Mouse (Mus musculus): ENCODE measurements around the gene Cnnm2.

Cnnm2 gene

DNA sequence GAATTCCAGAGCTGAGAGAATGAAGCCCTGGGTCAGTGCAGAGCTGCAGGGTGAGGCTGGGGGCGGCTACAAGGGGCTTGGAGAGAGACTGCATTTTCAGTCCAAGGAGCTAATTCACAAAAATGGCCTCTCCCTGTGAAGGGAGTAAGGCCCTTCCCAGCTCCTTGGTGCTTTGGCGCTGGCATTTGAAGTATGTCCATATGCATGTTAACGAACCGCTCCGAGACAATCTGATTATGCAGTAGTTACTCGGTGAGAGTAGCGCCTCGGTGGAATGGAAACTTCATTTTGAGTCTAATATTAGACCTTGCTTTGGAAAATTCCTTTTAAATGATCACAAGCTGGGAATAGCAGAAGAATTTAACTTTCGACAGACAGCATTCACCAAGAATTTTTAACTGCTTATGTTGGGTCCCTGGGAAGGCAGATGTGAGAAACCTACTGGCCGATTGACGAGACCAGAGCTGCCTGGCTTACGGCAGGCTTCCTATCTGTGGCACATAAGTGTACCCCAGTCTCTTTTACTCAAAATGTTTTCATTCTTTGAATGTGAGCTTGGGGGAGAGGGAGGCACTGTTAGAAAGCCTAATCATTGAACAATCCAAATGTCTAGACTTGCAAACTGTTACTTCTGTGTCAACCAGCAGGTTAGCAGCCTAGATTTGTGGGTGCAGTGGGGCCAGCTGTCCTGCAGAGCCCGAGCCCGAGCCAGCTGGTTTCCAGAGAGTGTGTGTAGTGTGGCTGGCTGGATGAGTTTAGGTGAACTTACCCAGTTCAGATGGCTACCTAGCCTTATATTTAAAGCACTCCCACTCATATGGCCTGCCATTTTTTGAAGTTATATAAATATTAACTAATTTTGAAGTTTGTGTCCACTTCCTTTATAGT is 87.2 kb downstream of the Cnnm2 start:
- no peak for DNase-seq

GRCm38 (mm10) chr19:46849443-46849997 is 88.1 kb downstream of the Cnnm2 start:
- no peak for DNase-seq

DNA sequence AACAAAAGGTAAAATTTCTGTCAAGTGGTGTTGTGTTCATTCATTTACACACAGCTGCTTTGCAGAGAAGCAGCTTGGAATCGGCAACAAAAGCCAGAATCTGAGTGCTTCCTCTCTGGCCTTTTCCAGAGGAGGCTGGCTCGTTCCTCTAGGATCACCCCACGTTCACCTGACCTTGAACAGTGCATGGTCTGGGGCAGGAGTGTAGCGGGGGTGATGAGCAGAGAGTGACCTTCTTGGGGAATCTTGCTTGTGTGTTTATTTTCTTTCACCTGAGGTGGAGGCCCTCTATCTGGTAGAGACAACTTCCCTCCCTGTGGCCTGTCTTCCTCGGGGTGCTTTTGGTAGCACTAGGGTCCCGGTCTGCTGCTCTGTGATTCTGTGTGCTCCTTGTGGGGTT is 94.8 kb downstream of the Cnnm2 start:
- DNase-seq, result no peak

- no peak for DNase-seq
Observed at GRCm38 (mm10) chr19:46856780-46857179, 95.4 kb downstream of the Cnnm2 start.

DNA sequence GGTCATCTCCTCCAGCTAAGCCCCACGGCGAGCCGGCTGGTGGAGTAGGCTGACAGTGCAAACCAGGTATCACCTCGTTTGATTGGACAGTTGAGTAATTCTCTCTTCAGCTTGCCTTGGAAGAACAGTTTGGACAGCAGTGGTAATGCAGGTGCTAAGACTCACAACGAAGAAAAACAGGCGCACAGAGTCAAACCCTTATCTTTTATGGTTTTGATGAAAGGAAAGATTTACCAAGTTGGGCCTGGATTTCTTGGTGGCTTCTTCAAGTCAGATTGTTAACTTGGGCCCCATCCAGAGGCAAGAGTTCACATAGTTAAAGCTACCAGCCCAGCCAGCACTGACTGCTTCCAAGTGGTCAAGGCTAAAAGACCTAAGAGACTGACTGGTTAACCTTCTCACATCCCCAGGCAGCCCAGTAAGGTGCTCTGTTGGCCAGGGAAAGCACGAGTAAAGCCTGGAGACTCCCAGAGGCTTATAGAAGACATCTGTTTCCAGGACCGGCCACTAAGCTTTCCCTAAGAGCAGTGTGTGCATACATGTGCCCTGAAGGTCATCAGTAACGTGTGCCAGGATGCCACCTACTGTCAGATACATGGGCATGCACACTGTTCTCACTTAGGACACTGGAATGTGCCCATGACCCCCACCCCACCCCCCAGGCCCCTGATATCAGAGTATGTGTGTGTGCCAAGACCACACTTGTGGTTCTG is 96.0 kb downstream of the Cnnm2 start:
- DNase-seq, result no peak

GRCm38 (mm10) chr19:46858200-46858599 is 96.8 kb downstream of the Cnnm2 start:
- no peak for DNase-seq

DNA sequence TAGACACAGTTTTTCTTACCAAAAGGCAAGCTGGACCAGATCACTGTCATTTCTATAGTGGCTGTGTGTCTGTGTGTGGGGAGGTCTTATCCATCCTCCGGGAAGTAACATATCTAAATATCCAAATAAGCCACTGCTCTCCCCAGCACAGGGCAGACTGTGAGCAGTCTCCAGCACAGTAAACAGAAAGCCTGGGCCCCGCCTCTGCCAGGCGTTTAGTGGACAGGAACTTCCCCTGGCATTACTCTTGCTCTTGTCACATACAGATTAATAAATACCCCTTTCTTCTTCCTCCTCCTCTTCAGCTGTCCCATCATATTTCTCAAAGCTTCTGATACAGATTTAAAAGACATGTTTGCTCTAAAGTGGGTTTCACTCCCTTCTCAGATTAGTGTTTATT is 101.2 kb downstream of the Cnnm2 start:
- DNase-seq, result no peak

- peak; percentile 52 for DNase-seq
Observed at GRCm38 (mm10) chr19:46863236-46863927, 102.0 kb downstream of the Cnnm2 start.

DNA sequence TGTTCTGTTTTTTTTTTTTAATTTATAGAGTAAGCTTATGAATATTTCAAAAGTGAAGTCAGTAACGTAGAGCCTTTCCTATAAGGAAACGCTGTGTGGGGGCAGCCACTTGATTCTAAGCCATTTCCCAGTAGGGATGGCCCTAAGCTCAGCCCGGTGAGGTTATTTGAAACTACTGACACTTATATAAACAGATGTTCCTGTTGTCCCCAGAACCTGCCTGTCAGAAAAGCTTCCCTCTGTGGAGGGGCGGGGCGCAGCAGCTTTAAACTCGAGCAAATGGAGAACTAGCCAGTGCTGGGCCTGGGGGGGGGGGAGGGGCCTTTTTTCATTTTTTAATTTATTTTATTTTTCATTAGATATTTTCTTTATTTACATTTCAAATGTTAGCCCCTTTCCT is 102.7 kb downstream of the Cnnm2 start:
- no peak for DNase-seq

DNA sequence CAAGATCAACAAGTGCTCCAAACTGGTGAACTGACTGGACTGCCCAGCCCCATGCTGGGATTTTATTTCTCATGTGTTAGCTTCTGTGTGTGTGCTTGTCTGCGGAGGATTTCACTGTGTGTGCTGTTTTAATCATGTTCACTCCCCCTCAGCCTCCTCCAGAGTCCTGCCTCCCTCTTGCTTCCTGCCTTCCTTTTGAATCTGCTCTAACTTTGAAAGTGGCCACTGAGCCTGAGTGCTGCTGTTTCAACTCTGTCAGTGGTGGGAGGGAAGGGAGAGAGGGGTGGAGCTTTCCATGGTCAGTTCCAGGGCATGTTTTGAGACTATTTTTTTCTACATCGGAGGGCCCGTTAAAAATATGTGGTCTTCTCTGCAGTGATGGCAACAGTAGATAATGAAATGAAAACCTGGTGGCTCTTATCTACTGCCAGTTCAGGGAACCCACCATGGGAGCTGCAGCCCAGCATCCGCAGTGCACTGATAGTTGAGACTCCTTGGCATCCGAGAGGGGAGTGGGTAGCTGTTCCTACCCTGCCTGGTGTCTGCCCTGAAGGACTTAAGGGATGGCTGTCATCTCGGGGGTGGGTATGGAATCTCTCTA is 103.4 kb downstream of the Cnnm2 start:
- DNase-seq, result no peak

DNA sequence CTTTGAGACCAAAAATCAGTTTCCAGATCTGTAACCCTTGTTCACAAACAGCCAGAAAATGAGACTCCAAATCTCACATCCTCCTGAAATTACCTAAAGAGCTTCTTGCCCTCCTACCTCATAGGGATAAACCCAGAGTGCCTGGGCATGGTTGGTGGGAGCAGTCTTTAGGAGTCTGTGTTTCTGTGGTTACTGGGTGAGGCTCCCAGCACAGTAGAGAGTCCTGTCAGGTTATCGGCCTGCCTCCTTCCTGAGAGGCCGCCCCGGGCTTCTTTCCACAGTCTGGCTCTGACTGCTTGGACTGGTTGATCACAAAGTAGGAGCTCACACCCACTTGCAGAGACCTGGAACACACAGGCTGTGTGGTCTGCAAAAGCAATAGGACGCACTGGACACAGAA is 104.0 kb downstream of the Cnnm2 start:
- DNase-seq, result no peak

DNA sequence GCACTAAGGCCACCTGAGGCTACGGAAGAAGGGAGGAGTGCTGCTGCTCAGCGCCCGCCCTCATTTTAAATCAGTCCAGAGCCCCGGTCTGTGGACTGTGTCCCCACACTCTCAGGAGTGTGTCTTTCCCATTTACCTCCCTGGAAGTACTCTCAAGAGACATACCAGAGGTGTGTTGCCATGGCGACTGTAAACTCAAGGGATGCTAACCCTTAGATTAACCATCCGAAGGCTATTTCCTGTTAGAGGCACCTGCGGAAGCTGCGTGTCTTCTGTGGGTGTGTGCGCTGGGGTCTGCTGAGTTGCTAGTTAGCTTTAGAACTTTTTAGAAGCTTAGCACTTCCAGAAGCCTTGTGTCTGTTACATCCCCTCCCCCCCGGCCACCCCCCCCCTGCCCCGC is 107.7 kb downstream of the Cnnm2 start:
- DNase-seq, result no peak

- DNase-seq, result peak; percentile 86
Observed at GRCm38 (mm10) chr19:46869526-46869925, 108.1 kb downstream of the Cnnm2 start.

DNA sequence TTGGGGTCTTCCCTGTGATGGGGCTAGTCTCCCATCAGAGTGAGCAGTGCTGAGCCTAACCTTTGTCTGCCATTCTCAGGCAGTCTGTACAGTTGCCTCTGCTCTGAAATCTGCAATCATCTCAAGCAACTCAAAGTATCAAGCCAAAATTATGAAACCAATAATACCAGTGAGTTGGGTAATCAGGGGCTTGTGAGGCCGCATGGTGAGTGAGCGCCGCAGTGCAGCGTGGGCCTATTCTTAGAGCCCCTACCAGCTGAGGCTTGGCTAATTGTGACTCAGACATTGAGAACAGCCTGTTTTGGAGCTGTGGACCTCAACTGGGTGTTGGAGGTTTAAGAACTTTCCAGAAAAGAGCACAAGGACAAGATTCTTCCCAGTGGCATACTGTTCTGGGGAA is 109.7 kb downstream of the Cnnm2 start:
- DNase-seq, result no peak

GRCm38 (mm10) chr19:46871651-46872050 is 110.3 kb downstream of the Cnnm2 start:
- no peak for DNase-seq

DNA sequence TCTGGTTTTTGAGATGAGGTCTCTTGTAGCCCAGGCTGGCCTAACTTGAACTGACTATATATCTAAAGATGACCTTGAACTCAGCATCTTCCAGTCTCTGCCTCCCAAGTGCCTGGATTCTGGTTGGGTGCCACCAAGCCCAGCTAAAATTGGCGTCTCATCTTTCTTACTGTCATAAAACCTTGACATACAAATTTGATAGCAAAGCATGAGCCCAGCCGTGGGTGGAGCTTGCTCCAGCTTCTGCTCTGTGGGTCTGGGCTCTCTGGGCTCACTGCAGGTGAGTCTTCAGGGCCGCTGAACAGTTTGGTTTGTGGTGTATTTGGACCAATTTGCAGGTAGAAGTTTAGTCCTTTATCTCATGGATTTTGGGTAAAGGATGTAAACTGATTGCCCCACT is 112.5 kb downstream of the Cnnm2 start:
- DNase-seq, result no peak

DNA sequence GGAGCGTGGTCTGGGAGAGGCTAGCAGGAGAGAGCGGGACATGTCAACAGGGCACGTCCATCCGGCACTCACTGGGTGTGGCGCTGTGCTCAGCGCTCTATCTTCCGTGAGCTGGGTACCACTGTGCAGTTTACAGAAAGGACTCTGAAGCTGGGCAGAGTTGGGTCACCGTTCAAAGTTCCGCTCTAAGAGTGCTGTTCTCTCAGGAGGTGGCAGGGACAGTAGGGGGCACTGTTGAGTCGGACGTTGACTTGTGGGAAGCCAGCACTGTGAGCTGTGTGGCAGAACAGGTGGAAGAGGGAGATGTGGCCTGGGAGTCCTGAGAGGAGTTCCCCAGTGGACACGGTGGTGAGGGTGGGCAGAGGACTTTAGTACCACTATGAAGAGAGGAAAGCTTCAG is 114.4 kb downstream of the Cnnm2 start:
- peak; percentile 85 for DNase-seq

DNA sequence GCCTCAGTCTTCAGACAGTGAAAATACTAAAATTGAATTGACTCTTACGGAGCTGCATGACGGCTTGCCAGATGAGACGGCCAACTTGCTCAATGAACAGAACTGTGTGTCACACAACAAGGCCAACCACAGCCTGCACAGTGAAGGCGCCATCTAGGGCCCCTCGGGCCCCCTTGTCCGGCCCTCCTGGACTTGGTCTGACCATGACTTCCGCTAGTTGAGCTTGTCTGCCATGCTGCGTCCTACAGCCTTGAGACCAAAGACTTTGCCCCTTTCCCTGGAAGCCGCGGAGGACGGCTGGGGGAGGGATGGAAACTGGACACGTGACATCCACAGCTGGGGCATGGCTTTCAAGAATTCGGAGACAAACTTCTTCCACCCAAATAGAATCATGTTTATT is 116.5 kb downstream of the Cnnm2 start:
- no peak for DNase-seq

GRCm38 (mm10) chr19:46878346-46878745 is 117.0 kb downstream of the Cnnm2 start:
- peak; percentile 90 for DNase-seq

DNA sequence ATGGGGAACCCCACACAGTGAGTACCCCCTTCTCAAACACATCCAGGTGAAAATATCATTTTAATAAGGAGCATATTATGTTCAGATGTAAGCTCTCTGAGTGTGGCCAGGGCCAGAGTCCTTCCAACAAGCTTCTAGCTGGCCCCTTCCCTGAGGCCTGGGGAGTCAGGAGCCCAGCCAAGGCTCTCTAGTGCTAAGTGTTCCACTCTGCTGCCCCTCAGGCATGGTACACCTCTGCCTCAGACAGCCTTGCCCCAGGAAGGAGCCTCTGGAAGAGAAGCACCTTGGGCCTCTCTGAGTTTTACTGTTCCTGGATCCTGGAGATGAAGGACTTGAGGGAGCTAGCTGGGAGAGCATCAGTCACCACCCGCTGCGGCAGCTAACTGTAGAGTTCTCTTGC is 118.5 kb downstream of the Cnnm2 start:
- no peak for DNase-seq

DNA sequence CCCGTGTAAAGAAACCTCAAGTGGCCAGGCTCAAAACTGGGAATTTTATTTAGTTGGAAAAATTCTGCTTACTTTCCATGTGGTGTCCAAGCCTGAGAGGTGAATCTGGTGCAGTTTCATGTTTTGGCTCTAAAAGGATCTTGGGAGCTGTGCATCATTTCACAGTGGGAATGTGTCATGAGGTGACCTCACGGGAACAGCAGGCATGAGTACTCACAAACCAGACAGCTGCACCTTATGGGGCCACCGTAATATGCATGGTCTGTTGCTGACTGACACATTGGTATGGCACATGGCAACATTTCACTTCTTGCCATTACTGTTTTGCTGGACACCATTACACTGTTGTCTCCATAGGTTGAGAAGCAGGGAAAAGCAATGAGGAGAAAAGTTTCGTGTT is 124.0 kb downstream of the Cnnm2 start:
- no peak for DNase-seq

GRCm38 (mm10) chr19:46886826-46887225 is 125.4 kb downstream of the Cnnm2 start:
- no peak for DNase-seq
